Mouse (Mus musculus): ENCODE measurements around the gene Ankrd31.

Ankrd31 gene

GRCm38 (mm10) chr13:96943571-96943970 lies 195.5 kb downstream of the Ankrd31 start:
- DNase-seq = peak; percentile 12

- no peak for DNase-seq
Observed at GRCm38 (mm10) chr13:96945748-96946147, 197.7 kb downstream of the Ankrd31 start.

GRCm38 (mm10) chr13:96947722-96948121 lies 199.7 kb downstream of the Ankrd31 start:
- no peak for DNase-seq

GRCm38 (mm10) chr13:96951880-96952279 lies 203.8 kb downstream of the Ankrd31 start:
- DNase-seq = no peak

DNA sequence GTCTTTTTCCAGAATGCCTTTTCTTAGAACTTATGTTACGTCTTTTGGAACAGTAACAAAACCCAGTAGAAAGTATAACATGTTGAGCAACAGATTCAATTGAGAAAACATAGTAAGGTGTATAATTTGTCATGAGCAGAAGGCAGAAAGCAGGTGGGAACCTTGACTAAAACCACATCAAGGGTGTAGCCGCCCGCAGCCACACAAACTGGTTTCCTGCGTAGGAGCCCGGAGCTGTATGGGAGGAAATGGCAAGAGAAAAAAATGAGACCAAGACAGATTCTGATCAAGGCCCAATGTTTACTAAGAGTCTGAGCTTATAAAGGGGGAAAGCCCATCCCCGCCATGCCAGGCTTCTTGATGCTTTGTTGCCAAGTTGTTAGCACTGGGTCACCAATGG lies 208.4 kb downstream of the Ankrd31 start:
- no peak for DNase-seq
